Mouse (Mus musculus): ENCODE data around the gene Lck. TPM values are rescaled to one million over a fixed set of nuclear protein-coding genes. Genes with fewer than 3 reads are reported as not detected.
"Not testable (repeated sequence)": the region's sequence is repeated elsewhere in the genome, so short reads cannot be mapped to it uniquely, and the experiment has no call there.

The Lck gene
- total and polyA plus RNA-seq, 3 experiments = 67.2 to 138 (median 70.0) TPM

DNA sequence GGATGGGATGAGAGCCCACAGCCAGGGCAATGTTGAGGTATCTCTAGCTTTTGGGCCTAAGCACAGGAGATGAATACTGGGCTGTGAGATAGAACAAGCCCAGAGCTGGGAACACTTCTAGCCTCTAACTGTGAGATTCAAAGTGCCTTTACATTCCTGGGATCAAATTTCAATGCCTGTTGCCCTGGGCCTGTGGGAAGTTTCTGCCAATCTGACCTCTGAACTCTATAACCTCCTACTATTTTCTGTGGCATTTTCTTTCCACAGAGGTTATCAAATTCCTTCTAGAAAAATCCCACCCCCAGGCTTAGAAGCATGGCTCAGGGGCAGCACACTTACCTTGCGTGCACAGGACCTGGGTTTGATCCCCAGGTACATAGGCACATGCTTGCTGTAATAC, 23.1 kb downstream of the Lck start:
- H3K36me3 ChIP-seq (replicated peaks in 1 of 2; ENCODE audit: control insufficient read depth in 1 of 2, insufficient read depth in 1 of 2, low read length in 1 of 2) = peaks cover 28 to 62% of the 10 kb centered on the region in 2 experiments

DNA sequence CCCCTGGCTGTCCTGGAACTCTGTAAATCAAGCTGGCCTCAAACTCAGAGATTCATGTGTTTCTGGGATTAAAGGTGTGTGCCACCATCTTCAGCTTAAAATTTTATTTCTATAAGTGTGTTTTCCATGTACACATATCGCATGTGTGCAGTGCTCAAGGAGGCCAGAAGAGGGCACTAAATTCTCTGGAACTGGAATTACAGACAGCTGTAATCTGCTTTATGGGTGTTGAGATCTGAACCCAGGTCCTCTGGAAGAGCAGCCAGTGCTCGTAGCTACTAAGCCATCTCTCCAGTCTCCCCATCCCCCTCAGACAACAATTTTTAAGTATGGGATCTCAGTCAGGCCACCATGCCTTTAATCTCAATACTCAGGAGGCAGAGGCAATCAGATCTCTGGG, 24.1 kb downstream of the Lck start:
- Histone ChIP-seq H3K9ac (ENCODE audit: insufficient read depth, low read depth) (no peak overlapping the region), H3K4me3 (replicated peaks in 1 of 3; ENCODE audit: low read depth in 2 of 3, low read length in 2 of 3, poor library complexity in 1 of 3) (no peak overlapping the region), H3K79me2 (replicated peaks; ENCODE audit: control insufficient read depth, extremely low read depth, insufficient read depth, poor library complexity, severe bottlenecking) (no peaks in the 10 kb centered on the region), H3K36me3 (replicated peaks in 1 of 2; ENCODE audit: control insufficient read depth in 1 of 2, insufficient read depth in 1 of 2, low read length in 1 of 2) (peaks cover 27 to 53% of the 10 kb centered on the region in 2 experiments), H3K4me2 (ENCODE audit: insufficient read depth, low read depth, poor library complexity, severe bottlenecking) (no peak overlapping the region), H3K27ac (ENCODE audit: insufficient read depth, low read depth) (no peak overlapping the region), H3K27me3 (replicated peaks) (no peaks in the 10 kb centered on the region), H3K4me1 (ENCODE audit: control insufficient read depth in 1 of 2, insufficient read depth in 2 of 2) (0 out of 4 replicates have a peak, but pooled peaks cover 0 to 3% of the 10 kb centered on the region in 2 experiments), H3K9me3 (replicated peaks; ENCODE audit: low read length) (peaks cover 2% of the 10 kb centered on the region)
- DNase-seq (ENCODE audit: extremely low read depth) = peak; percentile 57
- in situ Hi-C loops (cut with MboI; ENCODE audit: low pct_ligation_motif_present, low pct_unique_long_range_greater_than_20kb, low sequenced_read_pairs) = no loop called here
- dilution Hi-C loops (cut with MboI; ENCODE audit: extremely low pct_ligation_motif_present, extremely low pct_unique_long_range_greater_than_20kb, low sequenced_read_pairs) = no loop called here
- TF ChIP-seq USF2 (conservative IDR thresholded peaks at IDR 0.05; ENCODE audit: low read depth, low read length) (no peak), RAD21 (IDR thresholded peaks at IDR 0.05; ENCODE audit: low read depth, low read length) (peak; percentile 63), CTCF (conservative IDR thresholded peaks at IDR 0.05 in 1 of 2, IDR thresholded peaks at IDR 0.05 in 1 of 2; ENCODE audit: low read depth in 2 of 2, low read length in 2 of 2) (peak; percentile 46 to 69), SMC3 (IDR thresholded peaks at IDR 0.05; ENCODE audit: low read depth, low read length) (peak; percentile 69)

More for the DNA sequence above, 23.1 kb downstream of the Lck start:
- no peaks in the 10 kb centered on the region for H3K27me3 ChIP-seq (replicated peaks)
- no peak for DNase-seq (ENCODE audit: extremely low read depth)
- peaks cover 0 to 8% of the 10 kb centered on the region in 2 experiments; a peak in 3 of 4 replicates for H3K4me1 ChIP-seq (ENCODE audit: control insufficient read depth in 1 of 2, insufficient read depth in 2 of 2)
- no peak overlapping the region for H3K27ac ChIP-seq (ENCODE audit: insufficient read depth, low read depth)
- H3K4me2 ChIP-seq (ENCODE audit: insufficient read depth, low read depth, poor library complexity, severe bottlenecking) = no peak overlapping the region
- H3K9me3 ChIP-seq (replicated peaks; ENCODE audit: low read length) = peaks cover 2% of the 10 kb centered on the region
- H3K9ac ChIP-seq (ENCODE audit: insufficient read depth, low read depth) = no peak overlapping the region
- dilution Hi-C loops (cut with MboI; ENCODE audit: extremely low pct_ligation_motif_present, extremely low pct_unique_long_range_greater_than_20kb, low sequenced_read_pairs) = no loop called here
- TF ChIP-seq TCF12 (IDR thresholded peaks at IDR 0.05; ENCODE audit: low read depth, low read length) (no peak), MXI1 (IDR thresholded peaks at IDR 0.05; ENCODE audit: low read depth, low read length) (no peak), NELFE (IDR thresholded peaks at IDR 0.05; ENCODE audit: low read depth, low read length) (no peak), PAX5 (IDR thresholded peaks at IDR 0.05; ENCODE audit: low read length) (no peak), KAT2A (IDR thresholded peaks at IDR 0.05; ENCODE audit: insufficient replicate concordance, low read length) (no peak)
- no peaks in the 10 kb centered on the region for H3K79me2 ChIP-seq (replicated peaks; ENCODE audit: control insufficient read depth, extremely low read depth, insufficient read depth, poor library complexity, severe bottlenecking)
- in situ Hi-C loops (cut with MboI; ENCODE audit: low pct_ligation_motif_present, low pct_unique_long_range_greater_than_20kb, low sequenced_read_pairs) = loop anchor here (5.0 kb wide), 1 partner anchor 57 kb away; no protein-coding TSS in a partner anchor
- H3K4me3 ChIP-seq (replicated peaks in 1 of 3; ENCODE audit: low read depth in 2 of 3, low read length in 2 of 3, poor library complexity in 1 of 3) = no peak overlapping the region

DNA sequence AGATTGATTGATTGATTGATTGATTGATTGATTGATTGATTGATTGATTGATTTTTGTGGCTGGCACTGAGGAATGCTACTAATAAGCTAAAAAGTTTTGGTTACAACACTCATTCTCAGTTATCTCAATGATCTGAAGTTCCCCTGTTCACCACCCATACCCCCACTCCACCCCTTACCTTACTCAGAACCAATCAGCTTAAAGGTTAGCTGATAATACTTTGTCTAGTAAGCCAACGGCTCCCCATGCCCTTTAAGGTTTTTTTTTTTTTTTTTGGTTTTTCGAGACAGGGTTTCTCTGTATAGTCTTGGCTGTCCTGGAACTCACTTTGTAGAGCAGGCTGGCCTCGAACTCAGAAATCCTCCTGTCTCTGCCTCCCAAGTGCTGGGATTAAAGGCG, 25.8 kb downstream of the Lck start:
- peaks cover 22 to 42% of the 10 kb centered on the region in 2 experiments for H3K36me3 ChIP-seq (replicated peaks in 1 of 2; ENCODE audit: control insufficient read depth in 1 of 2, insufficient read depth in 1 of 2, low read length in 1 of 2)
- H3K4me2 ChIP-seq (ENCODE audit: insufficient read depth, low read depth, poor library complexity, severe bottlenecking); H3K27me3 ChIP-seq (replicated peaks); H3K4me3 ChIP-seq (replicated peaks in 1 of 3; ENCODE audit: low read depth in 2 of 3, low read length in 2 of 3, poor library complexity in 1 of 3); H3K9ac ChIP-seq (ENCODE audit: insufficient read depth, low read depth); dilution Hi-C loops (cut with MboI; ENCODE audit: extremely low pct_ligation_motif_present, extremely low pct_unique_long_range_greater_than_20kb, low sequenced_read_pairs); H3K4me1 ChIP-seq (ENCODE audit: control insufficient read depth in 1 of 2, insufficient read depth in 2 of 2); in situ Hi-C loops (cut with MboI; ENCODE audit: low pct_ligation_motif_present, low pct_unique_long_range_greater_than_20kb, low sequenced_read_pairs); DNase-seq (ENCODE audit: extremely low read depth); H3K27ac ChIP-seq (ENCODE audit: insufficient read depth, low read depth); H3K79me2 ChIP-seq (replicated peaks; ENCODE audit: control insufficient read depth, extremely low read depth, insufficient read depth, poor library complexity, severe bottlenecking); H3K9me3 ChIP-seq (replicated peaks; ENCODE audit: low read length): not testable (repeated sequence)
